Mouse (Mus musculus) monocyte, adult 5-6 weeks (primary cell): Measurements from ENCODE around the gene Scg3. TPM values are rescaled to one million over a fixed set of nuclear protein-coding genes. Genes with fewer than 3 reads are reported as not detected.

Experiments used
- ATAC-seq: fragments of 153-309, 156-312 bp; replicated peaks from 2 replicates; pipeline ENCODE4 v1.8.0; 2017; ENCODE audit warnings: mild to moderate bottlenecking; ENCODE audit not compliant: low TSS enrichment, insufficient number of reproducible peaks, severe bottlenecking, poor library complexity, low FRiP score
- total RNA-seq: library from RNA; stranded (forward); fragments of 200-1000, 200-491, 200-594 nt; gene quantifications from 3 replicates; pipeline ENCODE4 v1.2.3, GENCODE M21; 2017

Scg3 gene
- total RNA-seq, 1 experiment from 2014 or later: not detected

- no peak for ATAC-seq
These were observed 90.4 kb downstream of the Scg3 start for GRCm38 (mm10) chr9:75593481-75593880.

Other genes with a start within 250 kb of the Scg3 start
- 23.8 to 36.2 TPM (median 25.0 TPM) in 3 replicates for gene Leo1, start 242.5 kb downstream of the Scg3 start, total RNA-seq
- 173 to 192 TPM (median 187 TPM) in 3 replicates for gene Tmod3, start 124.4 kb downstream of the Scg3 start, total RNA-seq
- gene Tmod2, start 72.7 kb downstream of the Scg3 start, total RNA-seq: under 0.01 to 0.19 TPM in 2 of 3 replicates, not detected in the other
- 1.9 to 4.1 TPM (median 3.0 TPM) in 3 replicates for gene Lysmd2, start 58.3 kb downstream of the Scg3 start, total RNA-seq
- not detected in 3 replicates for gene Bmp5, start 91.3 kb upstream of the Scg3 start, total RNA-seq